Mouse (Mus musculus) left cerebral cortex, adult 2 months (tissue): ENCODE data around the gene Schip1. TPM values are rescaled to one million over a fixed set of nuclear protein-coding genes. Genes with fewer than 3 reads are reported as not detected.
A peak's percentile ranks its signal among the peaks of the same experiment; 100 is the strongest.

Source experiments
- DNase-seq, 2 experiments: peaks; one replicate each; pipeline ENCODE4 v3.0.0; 2021 to 2022; ENCODE audit warnings: low spot score in 2 of 2, mixed read lengths in 1 of 2; ENCODE audit errors: extremely low spot score in 1 of 2
- H3K27ac ChIP-seq: fragments of 200-600 bp; 2 replicates; pipeline ENCODE4 v1.8.1; 2022
- H3K4me3 ChIP-seq: fragments of 200-600 bp; 2 replicates; pipeline ENCODE4 v1.8.1; 2022
- CTCF ChIP-seq: fragments of 200-600 bp; IDR thresholded peaks from 2 replicates; pipeline ENCODE4 v1.8.1; 2022; ENCODE audit warnings: antibody characterized with exemption, mild to moderate bottlenecking, moderate library complexity
- intact Hi-C: fragments of 180-260 bp; cut with DNase I; formaldehyde crosslinking; loops from one replicate; pipeline ENCODE4 v1.15.1; 2025
- long read RNA-seq, 2 experiments: library from polyadenylated mRNA; stranded (forward); transcript quantifications; one replicate each; pipeline ENCODE4 v2.0.0; 2021; ENCODE audit warnings: borderline mapping rate in 2 of 2
- total RNA-seq, 2 experiments: library from RNA; stranded (reverse); gene quantifications; 2 replicates each; pipeline ENCODE4 v1.2.3; 2021

Gene Schip1
- 100 to 1,000 TPM; 261 to 282 TPM for total RNA-seq
- long read RNA-seq, experiment 1, transcript Schip1-203 (7 exons, 1,730 nt): major isoform, 175 of 222 reads
- long read RNA-seq, experiment 1, transcript Schip1-206 (8 exons, 2,156 nt): minor isoform, 24 of 222 reads
- long read RNA-seq, experiment 1, partial matches to known transcripts: 8 of 222 reads
- long read RNA-seq, experiment 1, other reads (novel, unspliced or antisense): 15 of 222 reads
- long read RNA-seq, experiment 2, transcript Schip1-203 (7 exons, 1,730 nt): major isoform, 93 of 114 reads
- long read RNA-seq, experiment 2, transcript Schip1-206 (8 exons, 2,156 nt): minor isoform, 14 of 114 reads
- long read RNA-seq, experiment 2, partial matches to known transcripts: 3 of 114 reads
- long read RNA-seq, experiment 2, other reads (novel, unspliced or antisense): 4 of 114 reads

DNA sequence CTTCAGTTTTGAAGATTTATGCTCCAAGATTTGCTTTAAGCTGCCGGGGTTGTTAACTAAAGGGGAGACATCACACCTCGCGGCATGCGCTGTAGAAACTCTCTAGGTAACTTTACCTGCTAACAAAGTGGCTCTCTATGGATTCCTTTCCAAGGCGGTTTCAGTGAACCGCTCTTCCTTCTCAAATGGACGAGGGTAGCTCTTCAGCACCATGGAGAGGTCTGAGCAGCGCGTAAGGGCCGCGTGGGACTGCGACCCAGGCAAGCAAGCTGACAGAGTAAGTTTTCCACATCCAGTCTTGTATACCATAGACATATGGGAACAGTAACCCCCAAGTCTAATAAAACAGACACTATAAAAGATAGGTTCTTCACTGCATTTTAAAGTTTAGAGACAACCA, at the start of gene Schip1:
Gene Schip1, plus strand, starts transcription at position 72 of the 400 bp plus-strand sequence.
- TF ChIP-seq CTCF: no peak
- intact Hi-C loops: loop anchor here (5.0 to 10.0 kb wide), 2 partner anchors 63 to 190 kb away; no protein-coding TSS in a partner anchor
- H3K27ac ChIP-seq: no peak within 1 kb of the TSS
- DNase-seq: no peak
- peak within 1 kb of the TSS; percentile 36 for H3K4me3 ChIP-seq

DNA sequence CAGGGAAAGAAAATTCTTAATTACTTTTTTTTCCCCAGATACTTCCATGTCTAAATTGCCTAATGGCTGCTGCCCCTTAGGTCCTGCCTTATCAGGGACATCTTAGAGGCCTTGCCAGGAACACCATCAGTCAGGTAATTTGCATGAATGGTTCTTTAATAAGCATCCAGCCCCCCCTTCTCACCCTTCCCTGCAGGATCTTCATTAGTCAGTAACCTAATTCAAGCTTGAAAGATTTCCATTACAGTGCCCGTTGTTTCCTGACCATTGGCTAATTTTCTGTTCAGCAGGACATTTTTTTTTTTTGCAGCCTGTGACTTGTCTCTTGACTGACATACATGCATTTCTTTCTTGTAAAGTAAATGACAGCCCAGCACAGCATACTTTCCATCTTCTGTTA, 48.8 kb upstream of the Schip1 start:
- intact Hi-C loops: no loop called here
- H3K4me3 ChIP-seq: no peak overlapping the region
- DNase-seq: no peak
- H3K27ac ChIP-seq: no peak overlapping the region
- no peak for TF ChIP-seq CTCF

DNA sequence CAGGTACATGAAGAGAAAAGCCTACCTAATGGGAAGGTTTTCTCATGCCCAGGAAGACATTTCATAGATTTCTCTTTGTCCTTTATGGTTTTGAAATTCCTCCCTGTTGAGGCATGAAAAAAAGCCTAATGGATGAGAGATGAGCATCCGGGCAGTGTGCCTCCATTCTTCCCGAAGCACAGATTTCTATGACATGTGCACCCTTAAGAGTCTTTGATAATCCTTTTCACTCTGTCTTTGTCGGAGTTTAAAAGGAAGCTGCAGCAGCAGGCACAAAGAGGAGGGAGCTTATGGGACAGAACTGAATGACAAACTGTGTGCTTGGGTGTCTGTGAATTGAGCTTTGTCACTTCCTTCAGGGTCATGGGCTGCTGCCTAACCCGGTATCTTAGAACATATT, 45.2 kb upstream of the Schip1 start:
- no peak for DNase-seq
- no peak overlapping the region for H3K27ac ChIP-seq
- no peak overlapping the region for H3K4me3 ChIP-seq
- TF ChIP-seq CTCF: no peak
- intact Hi-C loops: no loop called here

DNA sequence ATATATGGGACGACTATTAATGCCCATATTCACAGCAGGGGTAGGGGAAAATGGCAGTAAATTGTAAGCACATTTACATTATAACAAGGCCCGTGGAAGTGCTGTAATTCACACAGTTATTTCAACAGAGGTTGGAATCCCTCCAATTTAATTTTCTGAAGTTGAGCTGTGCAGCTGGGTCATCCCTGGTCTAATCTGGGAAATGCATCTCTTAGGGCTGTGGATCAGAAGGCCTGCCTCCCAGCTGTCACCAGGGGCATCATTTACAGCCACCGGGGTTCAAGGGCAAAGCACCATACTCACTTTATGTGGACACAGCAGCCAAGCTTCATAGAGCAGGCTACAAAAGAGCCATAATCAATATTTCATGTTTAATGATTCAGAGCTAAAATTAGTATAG, 28.5 kb upstream of the Schip1 start:
- no peak for DNase-seq
- Histone ChIP-seq H3K27ac (no peak overlapping the region), H3K4me3 (no peak overlapping the region)
- intact Hi-C loops: loop anchor here (5.0 kb wide), 1 partner anchor 74 kb away; no protein-coding TSS in a partner anchor
- TF ChIP-seq CTCF: no peak

DNA sequence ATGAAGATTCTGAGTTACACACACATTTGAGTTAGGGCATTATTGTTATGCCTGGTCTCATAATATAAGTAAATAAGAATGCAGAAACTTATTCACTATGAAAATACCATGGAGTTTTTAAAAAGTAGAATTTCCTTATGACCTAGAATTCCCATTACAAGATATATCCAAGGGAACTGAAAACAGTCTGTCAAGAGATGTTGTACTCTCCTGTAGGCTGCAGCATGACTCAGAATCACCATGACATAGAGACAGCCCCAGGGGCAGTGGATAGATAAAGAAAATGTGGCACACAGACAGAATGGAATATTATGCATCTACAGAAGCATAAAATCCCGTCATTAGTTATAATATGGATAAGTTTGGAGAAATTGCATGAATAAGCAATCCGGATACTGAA, 21.7 kb upstream of the Schip1 start:
- intact Hi-C loops: loop anchor here (5.0 kb wide), 1 partner anchor 151 kb away; the partner anchor contains the start of genes Iqcj and Iqschfp
- H3K27ac ChIP-seq: no peak overlapping the region
- TF ChIP-seq CTCF: no peak
- DNase-seq: no peak
- no peak overlapping the region for H3K4me3 ChIP-seq

DNA sequence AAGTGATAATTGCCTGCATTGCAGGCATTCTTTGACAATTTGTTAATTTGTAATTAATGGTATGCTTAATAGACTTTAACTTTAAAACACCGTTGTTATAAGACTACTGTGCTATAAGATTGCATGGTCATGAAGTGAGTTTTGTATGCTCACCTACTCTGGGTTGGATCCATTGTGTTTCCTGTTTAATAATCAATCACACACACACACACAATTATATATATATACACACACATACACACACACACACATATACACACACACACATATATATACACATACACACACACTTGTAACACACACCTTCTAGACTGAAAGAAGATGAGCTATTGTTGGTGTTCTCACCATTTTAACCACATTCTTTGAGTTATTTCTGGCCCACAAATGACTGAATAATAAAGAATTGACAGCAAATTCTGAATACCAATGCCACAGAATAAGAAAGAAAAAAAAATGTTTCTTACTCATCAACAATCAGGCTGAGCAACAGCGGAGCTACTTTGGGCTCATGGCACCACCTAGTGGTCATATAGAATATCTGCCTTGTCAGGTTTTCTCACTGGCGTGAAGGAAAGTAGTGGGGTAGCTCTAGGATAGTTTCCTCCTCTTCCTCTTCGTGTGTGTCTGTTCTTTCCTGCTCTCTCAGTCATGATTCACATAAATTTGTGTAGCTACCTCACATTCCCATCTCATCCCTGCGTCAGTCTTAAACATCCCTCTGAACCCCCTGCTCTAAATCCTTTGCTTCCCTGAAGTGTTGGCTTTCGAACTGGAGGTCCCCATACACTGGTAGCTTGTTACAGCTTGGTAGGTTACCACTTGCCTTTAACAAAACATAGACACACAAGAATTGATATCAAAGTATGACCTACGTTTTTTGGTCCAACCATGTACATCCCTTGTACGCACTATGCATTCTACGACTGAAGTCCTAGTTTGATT, 18.9 kb upstream of the Schip1 start:
- peak in 1 of 2 experiments; percentile 32 for DNase-seq
- intact Hi-C loops: loop anchor here (1.0 kb wide), 1 partner anchor 421 kb away; no protein-coding TSS in a partner anchor
- H3K4me3 ChIP-seq: no peak overlapping the region
- no peak overlapping the region for H3K27ac ChIP-seq
- peak; percentile 92 for TF ChIP-seq CTCF

DNA sequence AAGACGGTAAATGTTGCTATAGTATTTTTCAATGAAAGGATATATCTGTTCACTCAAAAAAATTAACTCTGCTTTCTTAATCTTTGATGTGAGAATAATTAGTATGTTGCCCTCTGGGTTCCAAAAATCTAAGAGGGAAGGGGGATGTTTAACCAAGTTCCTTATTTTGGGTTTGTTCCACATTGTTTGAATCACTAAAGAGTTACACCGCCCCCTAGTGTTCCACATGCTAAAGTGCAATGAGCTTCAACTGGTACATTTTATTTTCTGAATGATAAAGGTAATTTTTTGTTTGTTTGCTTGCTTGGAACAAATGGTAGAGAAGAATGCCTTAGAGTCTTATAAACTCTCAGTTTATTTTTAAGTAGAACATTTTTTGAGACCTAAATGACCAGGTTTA, 11.1 kb upstream of the Schip1 start:
- Histone ChIP-seq H3K4me3 (no peak overlapping the region), H3K27ac (no peak overlapping the region)
- intact Hi-C loops: loop anchor here (2.0 to 10.0 kb wide), 2 partner anchors 541 to 661 kb away; no protein-coding TSS in a partner anchor
- peak; percentile 88 for TF ChIP-seq CTCF
- no peak for DNase-seq

DNA sequence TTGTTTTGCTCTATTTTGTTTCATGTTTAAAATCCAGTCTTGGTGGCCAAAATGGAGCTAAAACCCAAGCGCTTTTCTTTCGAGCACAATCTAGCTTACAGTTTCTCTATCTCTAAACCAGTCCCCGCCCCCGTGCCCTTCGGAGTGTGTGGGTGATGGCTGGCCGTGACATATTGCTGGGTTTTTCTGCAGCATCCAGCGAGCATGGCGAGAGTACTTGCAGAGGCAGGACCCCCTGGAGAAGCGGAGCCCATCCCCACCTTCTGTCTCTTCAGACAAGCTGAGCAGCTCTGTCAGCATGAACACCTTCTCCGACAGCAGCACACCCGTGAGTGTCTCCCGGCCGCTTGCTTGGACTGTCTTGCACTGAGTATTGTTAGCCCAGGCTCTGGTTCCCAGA, 9.5 kb upstream of the Schip1 start:
- peak; percentile 39 to 65 for DNase-seq
- peak overlapping the region; percentile 46 for H3K4me3 ChIP-seq
- no peak for TF ChIP-seq CTCF
- H3K27ac ChIP-seq: peak overlapping the region; percentile 42; the same call in 1 of the 2 replicates
- intact Hi-C loops: loop anchor here (5.0 to 10.0 kb wide), 2 partner anchors 552 to 660 kb away; no protein-coding TSS in a partner anchor

DNA sequence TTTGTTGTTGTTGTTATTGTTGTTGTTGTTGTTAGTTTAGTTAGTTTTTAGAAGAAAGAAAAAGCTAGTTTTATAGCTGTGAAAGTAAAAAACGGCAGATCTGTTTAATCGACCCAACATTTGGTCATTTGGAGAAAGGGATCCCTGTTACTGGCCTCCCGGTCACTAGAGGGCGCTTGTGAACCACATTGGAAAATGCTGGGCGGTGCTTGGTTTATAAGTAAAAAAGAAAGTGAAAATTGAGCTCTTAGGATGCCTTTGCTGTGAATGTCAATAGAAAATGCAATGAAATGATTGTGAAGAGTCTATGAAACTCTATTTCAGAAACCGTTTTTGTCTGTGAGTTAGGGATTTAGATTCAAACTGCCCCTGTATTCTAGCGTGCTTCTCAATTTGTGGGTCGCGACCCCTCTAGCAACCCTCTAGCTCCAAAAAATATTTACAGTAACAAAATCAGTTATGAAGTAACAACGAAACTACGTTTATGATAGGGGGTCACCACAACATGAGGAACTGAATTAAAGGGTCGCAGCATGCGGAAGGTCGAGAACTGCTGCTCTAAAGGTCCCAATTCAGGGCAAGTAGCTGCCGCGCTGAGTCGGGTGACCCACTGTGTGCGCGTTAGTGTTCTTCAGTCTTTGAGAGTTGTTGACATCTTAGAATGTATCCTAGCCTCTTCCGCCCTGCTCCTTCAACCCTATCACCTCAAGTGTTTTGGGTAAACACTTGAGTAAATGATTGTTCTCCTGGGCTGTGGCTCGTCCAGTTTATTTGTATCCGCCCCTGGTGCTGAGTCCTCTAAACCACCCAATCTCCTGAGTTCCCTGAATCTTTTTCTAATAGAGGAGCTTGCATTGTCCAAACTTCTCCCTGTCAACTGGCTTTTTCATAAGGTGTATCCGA, 8.0 kb upstream of the Schip1 start:
- no peak overlapping the region for H3K27ac ChIP-seq
- peak; percentile 69 to 86 for DNase-seq
- H3K4me3 ChIP-seq: peak overlapping the region; percentile 45
- peak; percentile 89 for TF ChIP-seq CTCF
- intact Hi-C loops: loop anchor here (1.0 to 10.0 kb wide), 3 partner anchors 487 to 658 kb away; no protein-coding TSS in a partner anchor

DNA sequence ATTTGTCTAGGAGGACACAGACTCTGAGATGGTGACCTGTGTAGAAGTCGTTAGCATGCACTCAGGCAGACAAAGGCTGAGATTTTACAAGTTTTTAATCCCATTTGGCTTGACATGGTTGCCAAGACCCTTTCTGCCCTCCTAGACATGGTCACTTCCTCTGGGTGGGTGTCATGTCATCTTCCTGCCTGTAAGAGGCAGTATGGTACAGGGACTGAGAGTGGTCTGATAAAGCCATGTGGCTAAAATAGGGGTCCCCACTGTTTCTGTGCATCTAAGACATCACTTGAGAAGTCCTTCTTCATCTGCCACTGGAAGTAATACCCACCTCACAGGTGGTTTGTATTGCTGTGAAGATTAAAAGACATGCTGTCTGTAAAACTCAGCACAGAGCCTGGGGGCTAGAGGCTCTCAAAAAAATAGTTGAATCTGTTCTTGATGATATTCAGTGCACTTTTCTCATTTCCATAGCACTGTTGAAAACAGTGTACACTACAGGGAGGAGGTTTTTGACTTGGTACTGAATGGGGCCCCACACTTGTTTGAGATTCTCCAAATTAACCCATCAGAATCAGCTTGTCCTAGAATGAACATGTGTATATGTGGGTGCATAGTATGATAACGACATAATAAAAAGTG, 5.3 kb upstream of the Schip1 start:
- TF ChIP-seq CTCF: peak; percentile 86
- intact Hi-C loops: loop anchor here (2.0 to 10.0 kb wide), 3 partner anchors 436 to 656 kb away; no protein-coding TSS in a partner anchor
- DNase-seq: peak in 1 of 2 experiments; percentile 22
- Histone ChIP-seq H3K4me3 (no peak overlapping the region), H3K27ac (no peak overlapping the region)
